Mouse (Mus musculus) bone marrow macrophage, adult 2 months (primary cell): Measurements from ENCODE around the gene Actrt3.

Experiments
- CTCF ChIP-seq: IDR thresholded peaks from 2 replicates; pipeline ENCODE4 v1.5.1; 2012; ENCODE audit warnings: low read depth, mild to moderate bottlenecking, low read length, moderate library complexity
- POLR2A ChIP-seq: IDR thresholded peaks from 2 replicates; pipeline ENCODE4 v1.6.1; 2012; ENCODE audit warnings: mild to moderate bottlenecking, low read depth, low read length, borderline replicate concordance

DNA sequence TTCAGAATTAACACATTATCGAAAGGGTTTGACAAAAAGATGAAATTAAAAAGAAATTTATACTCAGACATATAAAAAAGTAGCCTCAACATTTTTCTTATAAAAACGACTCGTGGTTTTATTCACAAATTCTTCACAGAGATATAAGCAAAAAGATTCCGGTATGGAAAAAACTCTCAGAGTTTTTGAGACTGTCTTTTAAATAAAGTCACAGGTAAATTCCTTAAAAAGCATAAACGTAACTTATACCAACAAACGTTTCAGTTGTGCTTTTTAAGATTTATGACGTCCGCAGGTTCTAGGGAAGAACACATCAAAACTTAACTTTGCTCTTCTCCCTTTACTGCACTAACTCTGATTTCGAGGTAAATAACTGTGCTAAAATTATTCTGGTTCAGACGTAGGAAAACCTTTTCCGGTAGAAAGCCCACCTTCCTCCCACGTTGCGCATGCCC, 1.9 kb upstream of the Actrt3 start:
- TF ChIP-seq POLR2A (no peak), CTCF (no peak)
